Mouse (Mus musculus) midbrain, embryonic 14.5 days (tissue): ENCODE data around the gene Slc30a6. TPM values are rescaled to one million over a fixed set of nuclear protein-coding genes. Genes with fewer than 3 reads are reported as not detected.
A peak's percentile ranks its signal among the peaks of the same experiment; 100 is the strongest.

Source experiments
- ATAC-seq: fragments of 200-750 bp; cut with Nextera tagmentation; 2 replicates; pipeline ENCODE4 v1.8.0; 2017; ENCODE audit warnings: moderate number of reproducible peaks, moderate library complexity; ENCODE audit not compliant: low FRiP score, low TSS enrichment
- DNase-seq: peaks from one replicate; pipeline ENCODE4 v3.0.0-alpha.2; 2015
- H3K27ac ChIP-seq: fragments of 300-500 bp; sonication (generic); replicated peaks from 2 replicates; pipeline ENCODE4 v1.5.1; 2014; ENCODE audit warnings: mild to moderate bottlenecking, low read depth, low read length, moderate library complexity
- H3K27me3 ChIP-seq: fragments of 300-500 bp; sonication (generic); 2 replicates; pipeline ENCODE4 v1.6.1; 2014; ENCODE audit warnings: low read length, control low read depth, mixed read lengths; ENCODE audit not compliant: control insufficient read depth, insufficient read depth
- H3K36me3 ChIP-seq: fragments of 300-500 bp; sonication (generic); 2 replicates; pipeline ENCODE4 v1.6.1; 2014; ENCODE audit warnings: low read length, control low read depth; ENCODE audit not compliant: control insufficient read depth, insufficient read depth
- H3K4me1 ChIP-seq: fragments of 300-500 bp; sonication (generic); 2 replicates; pipeline ENCODE4 v1.6.1; 2014; ENCODE audit warnings: mild to moderate bottlenecking, antibody characterized with exemption, low read length, control low read depth; ENCODE audit not compliant: control insufficient read depth, insufficient read depth
- H3K4me2 ChIP-seq: fragments of 300-500 bp; sonication (generic); 2 replicates; pipeline ENCODE4 v1.6.1; 2014; ENCODE audit warnings: mild to moderate bottlenecking, low read length, moderate library complexity
- H3K4me3 ChIP-seq: fragments of 300-500 bp; sonication (generic); replicated peaks from 2 replicates; pipeline ENCODE4 v1.5.1; 2014; ENCODE audit warnings: low read depth, low read length
- H3K9ac ChIP-seq: fragments of 300-500 bp; sonication (generic); replicated peaks from 2 replicates; pipeline ENCODE4 v1.6.1; 2014; ENCODE audit warnings: mild to moderate bottlenecking, low read length, moderate library complexity
- H3K9me3 ChIP-seq: fragments of 300-500 bp; sonication (generic); 2 replicates; pipeline ENCODE4 v1.6.1; 2016; ENCODE audit warnings: low read length, control low read depth, mixed read lengths; ENCODE audit not compliant: control insufficient read depth
- WGBS: fragments of 180-500 bp; shearing (Covaris S2); extraction: QIAGEN DNeasy Blood & Tissue Kit; methylation state at CpG from one replicate; pipeline ENCODE4 v1.1.7; 2014; 5-methylcytosine and 5-hydroxymethylcytosine counted together
- polyA plus RNA-seq: library from polyadenylated mRNA; unstranded; fragments of >200 nt; fragmentation: Nextera tagmentation; extraction: Ambion mirVana; gene quantifications from 2 replicates; pipeline ENCODE4 v1.2.1, GENCODE M21; 2014

The Slc30a6 gene
- polyA plus RNA-seq, result 28.4 and 34.6 TPM in 2 replicates

DNA sequence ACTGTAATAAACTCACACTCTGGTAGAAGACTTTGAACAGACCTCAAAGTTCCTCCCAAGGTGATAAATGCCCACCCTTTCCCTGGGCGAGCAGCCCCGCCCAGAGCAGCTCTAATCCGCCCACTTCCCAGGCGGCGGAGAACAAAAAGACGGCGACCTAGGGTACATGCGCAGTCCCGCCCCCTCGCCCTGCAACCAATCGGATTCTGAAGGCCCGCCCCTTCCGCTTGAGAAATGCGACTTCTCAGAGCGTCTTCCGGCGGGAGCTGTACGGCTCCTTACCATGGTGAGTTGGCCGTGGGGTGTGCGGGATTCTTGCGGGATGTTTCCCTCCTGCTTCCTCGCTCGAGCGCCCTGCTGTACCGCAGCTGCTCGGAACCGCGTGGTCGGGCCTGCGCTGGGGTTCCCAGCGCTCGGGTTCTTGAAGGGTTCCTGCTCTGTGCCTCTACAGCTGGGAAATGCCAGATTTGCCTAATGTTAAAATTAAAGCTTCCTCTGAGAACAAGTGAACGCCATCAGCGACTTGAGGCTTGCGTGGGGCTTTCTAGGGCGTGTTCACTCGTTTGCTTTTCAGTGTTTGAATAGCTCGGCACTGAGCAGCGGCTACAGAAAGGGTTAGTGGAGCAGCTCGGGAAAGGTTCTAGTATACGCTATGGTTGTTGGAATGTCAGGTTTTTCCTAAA, at the start of gene Slc30a6:
TSS of gene Slc30a6 (plus strand) at position 226 of the 683 bp plus-strand sequence.
- peak; percentile 98 for DNase-seq
- Histone ChIP-seq H3K9ac (peak within 1 kb of the TSS; percentile 75), H3K9me3 (no peaks in the 10 kb centered on the region), H3K4me1 (no peaks in the 10 kb centered on the region), H3K4me2 (peak within 1 kb of the TSS; percentile 69), H3K27ac (peak within 1 kb of the TSS; percentile 88), H3K27me3 (no peaks in the 10 kb centered on the region), H3K4me3 (peak within 1 kb of the TSS; percentile 69), H3K36me3 (0 out of 2 replicates have a peak, but pooled peaks cover 3% of the 10 kb centered on the region)
- WGBS, result under 1% methylated on average over 41 of the region's 41 CpGs
- ATAC-seq, result peak; percentile 99

- Histone ChIP-seq H3K4me1 (no peaks in the 10 kb centered on the region), H3K36me3 (peaks cover 66% of the 10 kb centered on the region), H3K9me3 (no peaks in the 10 kb centered on the region), H3K9ac (no peak overlapping the region), H3K27me3 (no peaks in the 10 kb centered on the region), H3K4me3 (no peak overlapping the region), H3K27ac (no peak overlapping the region), H3K4me2 (no peak overlapping the region)
- DNase-seq (no peak), ATAC-seq (no peak)
- WGBS, result 96% methylated on average over 1 of the region's 1 CpGs
These were observed 31.8 kb upstream of the Slc30a6 start for GRCm38 (mm10) chr17:74363592-74363991.

DNA sequence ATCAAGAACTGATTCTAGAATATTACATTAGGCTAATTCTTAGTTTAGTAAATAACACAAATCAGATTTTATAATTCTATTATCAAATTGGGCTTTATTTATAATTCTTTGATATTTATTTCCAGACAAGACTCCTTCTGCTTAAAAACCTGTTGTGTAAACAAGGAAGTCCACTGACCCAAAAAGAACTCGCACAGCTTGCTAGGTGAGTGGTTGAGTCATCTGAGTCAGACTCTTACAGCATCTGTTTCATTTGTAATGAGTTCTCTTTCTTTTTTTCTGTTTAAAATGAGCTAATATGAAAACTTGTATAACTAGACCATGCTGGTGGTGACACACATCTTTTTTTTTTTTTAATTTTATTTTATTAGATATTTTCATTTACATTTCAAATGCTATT, 18.5 kb upstream of the Slc30a6 start:
- H3K9ac ChIP-seq, result no peak overlapping the region
- H3K27ac ChIP-seq, result no peak overlapping the region
- H3K36me3 ChIP-seq, result peaks cover 83% of the 10 kb centered on the region
- DNase-seq (no peak), ATAC-seq (no peak)
- H3K9me3 ChIP-seq, result no peaks in the 10 kb centered on the region
- H3K27me3 ChIP-seq, result no peaks in the 10 kb centered on the region
- H3K4me2 ChIP-seq, result no peak overlapping the region
- 94% methylated on average over 1 of the region's 1 CpGs for WGBS
- no peaks in the 10 kb centered on the region for H3K4me1 ChIP-seq
- no peak overlapping the region for H3K4me3 ChIP-seq

- H3K36me3 ChIP-seq, result peaks cover 86% of the 10 kb centered on the region
- DNase-seq (no peak), ATAC-seq (no peak)
- no peak overlapping the region for H3K27ac ChIP-seq
- H3K4me1 ChIP-seq, result no peaks in the 10 kb centered on the region
- no peaks in the 10 kb centered on the region for H3K9me3 ChIP-seq
- no peak overlapping the region for H3K4me3 ChIP-seq
- H3K27me3 ChIP-seq, result no peaks in the 10 kb centered on the region
- no peak overlapping the region for H3K9ac ChIP-seq
- H3K4me2 ChIP-seq, result no peak overlapping the region
These were observed 8.8 kb upstream of the Slc30a6 start for GRCm38 (mm10) chr17:74386657-74387056.

DNA sequence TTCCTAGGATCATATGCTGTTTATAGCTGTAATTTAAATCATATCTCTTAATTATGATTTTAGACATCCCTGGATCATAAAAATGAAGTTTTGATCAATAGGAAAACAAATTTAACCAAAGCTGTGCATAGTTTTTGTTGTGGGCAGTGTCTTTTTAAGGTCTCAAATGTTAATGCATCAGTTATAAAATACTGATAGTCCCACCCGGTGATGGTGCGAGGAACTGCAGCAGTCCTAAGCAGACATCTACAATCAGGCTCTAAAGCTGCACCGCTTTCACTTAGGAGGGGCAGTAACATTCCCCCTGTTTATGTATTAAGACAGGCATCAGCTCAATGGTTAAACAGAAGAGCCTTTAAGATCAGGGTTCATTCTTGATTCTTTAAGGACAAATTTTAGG, 5.6 kb upstream of the Slc30a6 start:
- Histone ChIP-seq H3K36me3 (peaks cover 54% of the 10 kb centered on the region), H3K4me2 (no peak overlapping the region), H3K9ac (no peak overlapping the region), H3K9me3 (no peaks in the 10 kb centered on the region), H3K4me3 (no peak overlapping the region), H3K27me3 (no peaks in the 10 kb centered on the region), H3K4me1 (no peaks in the 10 kb centered on the region), H3K27ac (no peak overlapping the region)
- WGBS, result 82% methylated on average over 3 of the region's 3 CpGs
- ATAC-seq (no peak), DNase-seq (no peak)

GRCm38 (mm10) chr17:74394381-74394780, 1.0 kb upstream of the Slc30a6 start:
- Histone ChIP-seq H3K4me2 (peak overlapping the region; percentile 69), H3K9me3 (no peaks in the 10 kb centered on the region), H3K27ac (no peak overlapping the region), H3K9ac (no peak overlapping the region), H3K4me3 (no peak overlapping the region), H3K36me3 (peaks cover 12% of the 10 kb centered on the region), H3K27me3 (no peaks in the 10 kb centered on the region), H3K4me1 (no peaks in the 10 kb centered on the region)
- 70% methylated on average over 2 of the region's 2 CpGs for WGBS
- DNase-seq (no peak), ATAC-seq (no peak)

DNA sequence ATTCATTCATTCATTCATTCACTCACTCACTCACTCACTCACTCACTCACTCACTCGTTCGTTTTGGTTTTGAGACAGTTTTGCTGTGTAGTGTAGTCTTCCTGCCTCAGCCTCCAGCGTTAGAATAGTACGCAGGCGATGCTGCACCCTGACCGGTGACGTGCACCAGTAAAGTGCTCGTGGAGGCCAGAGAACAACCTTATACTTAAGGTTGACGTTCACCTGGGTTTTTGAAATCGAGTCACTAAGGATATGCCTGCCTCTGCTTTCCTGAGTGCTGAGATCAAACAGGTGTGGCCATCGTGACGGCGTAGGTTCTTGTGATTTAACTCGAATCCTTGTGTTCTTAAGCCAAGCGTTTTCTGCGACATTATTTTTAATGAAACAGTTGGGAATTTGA, 553 bp upstream of the Slc30a6 start:
- ATAC-seq (peak; percentile 26; the same call in 1 of the 2 replicates), DNase-seq (no peak)
- H3K36me3 ChIP-seq, result peaks cover 10% of the 10 kb centered on the region; the same call in 1 of the 2 replicates
- 29% methylated on average over 16 of the region's 16 CpGs for WGBS
- H3K9me3 ChIP-seq, result no peaks in the 10 kb centered on the region
- peak overlapping the region; percentile 69 for H3K4me2 ChIP-seq
- H3K9ac ChIP-seq, result peak overlapping the region; percentile 36; the same call in 1 of the 2 replicates
- no peaks in the 10 kb centered on the region for H3K27me3 ChIP-seq
- H3K4me1 ChIP-seq, result no peaks in the 10 kb centered on the region
- H3K4me3 ChIP-seq, result peak overlapping the region; percentile 69
- H3K27ac ChIP-seq, result 0 out of 2 replicates have a peak overlapping the region, but pooled peaks have one; percentile 13

- ATAC-seq (no peak), DNase-seq (no peak)
- Histone ChIP-seq H3K27me3 (no peaks in the 10 kb centered on the region), H3K4me1 (no peaks in the 10 kb centered on the region), H3K9me3 (no peaks in the 10 kb centered on the region), H3K4me2 (peak overlapping the region; percentile 69), H3K4me3 (no peak overlapping the region), H3K36me3 (peaks cover under 1% of the 10 kb centered on the region), H3K27ac (no peak overlapping the region), H3K9ac (no peak overlapping the region)
- 82% methylated on average over 4 of the region's 4 CpGs for WGBS
These were observed 1.4 kb downstream of the Slc30a6 start for GRCm38 (mm10) chr17:74396766-74397165.

DNA sequence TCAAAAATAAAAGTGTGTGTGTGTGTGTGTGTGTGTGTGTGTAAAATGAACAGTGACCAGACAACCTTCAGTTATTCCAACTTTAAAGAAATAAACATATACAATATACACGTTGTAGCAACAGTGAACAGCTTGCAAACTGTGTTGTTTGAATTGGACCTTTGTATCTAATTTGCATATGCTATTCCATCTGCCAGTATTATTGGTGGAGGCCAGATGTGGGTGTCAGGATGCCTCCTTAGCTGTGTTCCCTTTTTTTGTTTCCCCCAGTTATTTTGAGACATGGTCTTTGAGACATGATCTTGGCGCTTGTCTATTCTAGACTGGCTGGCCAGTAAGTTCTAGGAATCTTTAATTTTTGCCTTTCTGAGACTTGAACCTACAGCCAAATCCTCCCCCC, 1.8 kb downstream of the Slc30a6 start:
- Histone ChIP-seq H3K4me1 (no peaks in the 10 kb centered on the region), H3K4me2 (no peak overlapping the region), H3K27me3 (no peaks in the 10 kb centered on the region), H3K36me3 (peaks cover 4% of the 10 kb centered on the region), H3K27ac (no peak overlapping the region), H3K9me3 (no peaks in the 10 kb centered on the region), H3K9ac (no peak overlapping the region), H3K4me3 (no peak overlapping the region)
- WGBS, result 86% methylated on average over 2 of the region's 2 CpGs
- no peak for ATAC-seq
- DNase-seq, result no peak
